Mouse (Mus musculus) right cerebral cortex, postnatal 14 days (tissue): ENCODE measurements at regions not wholly inside any gene's neighbourhood (a gene's known extent, or its start where the extent isn't known, plus 50 kb on each side); places are given as distances from the start of the nearest gene placed in this dataset.
A peak's percentile ranks its signal among the peaks of the same experiment; 100 is the strongest.

Experiments used
- DNase-seq: peaks from one replicate; pipeline ENCODE4 v3.0.0; 2022

DNA sequence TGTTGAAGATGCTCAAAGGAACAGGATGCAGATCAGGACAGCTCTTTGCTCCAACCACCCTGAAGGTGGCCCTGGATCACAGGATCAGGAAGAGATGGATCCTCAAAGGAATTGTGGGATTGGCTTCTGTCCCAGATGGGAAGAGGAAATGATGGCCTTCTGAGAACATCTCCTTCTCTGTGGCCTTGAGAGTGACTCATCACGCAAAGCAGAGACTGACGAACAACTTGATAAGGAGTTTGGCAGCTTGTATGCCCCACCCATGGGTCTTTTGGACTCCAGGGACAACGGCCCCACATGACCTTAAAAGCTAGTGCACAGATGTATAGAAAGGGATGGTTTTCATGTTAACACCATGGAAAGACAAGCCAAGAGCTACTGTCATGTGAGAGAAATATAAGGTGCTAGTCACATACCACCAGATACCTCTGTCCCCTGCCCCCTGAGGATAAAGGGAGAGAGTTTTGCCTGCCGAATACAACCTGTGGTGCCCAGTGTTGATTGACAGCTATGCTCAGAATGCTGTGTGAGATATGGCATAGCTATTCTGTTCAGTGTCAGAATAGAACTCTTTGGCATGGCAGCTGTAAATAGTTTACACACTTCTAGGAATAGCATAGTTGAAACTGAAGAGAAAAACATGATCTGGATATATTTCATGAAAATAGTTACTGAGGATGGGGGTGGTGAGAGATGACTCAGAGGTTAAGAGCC lies 109.2 kb upstream of the S1pr3 start:
- no peak for DNase-seq

DNA sequence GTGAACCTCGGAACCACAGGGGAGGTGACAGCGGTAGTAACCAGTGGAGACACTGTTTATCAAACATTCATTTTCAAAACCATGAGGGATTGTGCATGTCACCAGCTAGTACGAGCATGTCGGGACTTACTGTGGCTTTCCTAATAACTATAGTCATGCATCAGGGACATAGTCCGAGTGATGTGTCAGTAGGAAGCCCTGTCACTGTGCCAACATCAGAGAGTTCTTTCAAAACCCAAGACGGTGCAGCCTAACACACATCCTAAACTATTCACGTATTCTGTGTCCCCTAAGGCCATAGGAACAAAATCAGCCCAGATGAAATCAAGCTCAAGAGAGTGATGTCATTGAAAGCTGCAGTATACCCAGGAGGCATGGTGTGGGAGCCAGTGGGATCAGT lies 107.0 kb upstream of the S1pr3 start:
- DNase-seq, result no peak

DNA sequence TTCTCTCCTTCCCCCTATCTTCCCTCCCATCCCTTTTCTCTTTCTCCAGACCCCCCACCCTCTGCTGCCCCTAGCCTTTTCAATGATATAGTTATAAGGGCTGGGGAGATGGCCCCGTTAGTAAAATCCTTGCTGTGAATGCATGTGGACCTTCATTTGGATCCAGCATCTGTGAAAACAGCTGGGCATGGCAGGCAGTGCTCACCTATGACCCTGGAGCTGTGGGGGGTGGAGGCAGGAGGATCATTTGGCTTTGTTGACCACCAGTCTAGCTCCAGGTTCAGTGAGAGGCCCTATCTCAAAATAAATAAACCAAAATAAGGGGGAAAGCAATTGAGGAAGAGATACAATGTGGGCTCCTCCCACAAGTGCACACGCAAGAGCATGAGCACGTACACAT lies 105.3 kb upstream of the S1pr3 start:
- DNase-seq, result no peak

DNA sequence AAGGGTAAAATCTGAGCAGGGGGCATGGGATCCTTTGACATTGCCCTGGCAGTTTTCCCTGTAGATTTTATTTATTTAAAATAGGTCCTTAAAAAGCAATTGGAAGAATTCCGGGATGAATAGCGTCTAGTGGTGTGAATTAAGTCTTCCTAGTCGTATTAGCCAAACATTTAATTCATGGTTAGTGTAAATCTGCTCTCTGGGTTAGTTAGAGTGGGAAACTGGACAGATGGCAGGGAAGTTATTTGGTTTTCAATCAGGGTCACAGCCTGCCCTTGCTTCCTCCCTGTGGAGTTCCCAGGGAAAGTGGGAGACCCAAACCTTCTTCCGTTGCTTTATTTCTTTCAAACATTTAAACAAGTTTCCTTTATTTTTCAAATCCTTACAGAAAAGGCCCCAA lies 103.8 kb upstream of the S1pr3 start:
- no peak for DNase-seq

DNA sequence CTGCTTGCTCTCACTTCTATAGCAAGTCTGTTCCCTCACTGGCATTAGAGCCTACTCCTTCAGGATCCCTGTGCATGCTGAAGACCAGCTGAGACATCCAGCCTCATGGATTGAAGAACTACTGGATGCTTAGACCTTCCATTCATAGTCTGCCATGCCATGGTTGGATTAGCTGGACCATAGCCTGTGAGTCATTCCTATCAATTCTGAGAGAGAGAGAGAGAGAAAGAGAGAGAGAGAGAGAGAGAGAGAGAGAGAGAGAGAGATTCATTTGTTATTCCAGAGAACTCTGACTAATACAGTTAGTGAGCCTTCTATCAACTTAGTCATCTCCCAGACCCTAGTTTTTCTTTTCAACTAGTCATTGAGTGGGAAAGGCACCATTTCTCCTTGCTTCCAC lies 99.0 kb upstream of the S1pr3 start:
- no peak for DNase-seq

DNA sequence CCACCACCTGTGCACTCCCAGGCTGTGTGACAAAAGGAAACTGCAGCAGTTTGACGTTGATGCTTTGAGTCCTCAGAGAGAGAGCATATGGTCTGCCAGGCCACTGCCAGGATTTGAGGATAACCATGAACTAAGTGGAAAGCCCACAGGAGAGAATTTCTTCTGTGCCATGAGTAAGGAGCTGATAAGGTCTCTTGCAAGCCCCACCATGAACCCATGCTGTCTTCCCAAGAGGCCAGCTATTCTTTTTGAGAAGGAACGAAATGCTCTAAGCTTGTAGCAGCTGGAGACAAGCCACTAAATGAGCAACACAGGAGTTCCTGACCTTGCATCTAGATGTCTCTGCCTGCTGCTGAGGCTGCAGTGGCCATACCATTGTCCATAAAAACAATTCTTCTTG lies 98.4 kb upstream of the S1pr3 start:
- no peak for DNase-seq

DNA sequence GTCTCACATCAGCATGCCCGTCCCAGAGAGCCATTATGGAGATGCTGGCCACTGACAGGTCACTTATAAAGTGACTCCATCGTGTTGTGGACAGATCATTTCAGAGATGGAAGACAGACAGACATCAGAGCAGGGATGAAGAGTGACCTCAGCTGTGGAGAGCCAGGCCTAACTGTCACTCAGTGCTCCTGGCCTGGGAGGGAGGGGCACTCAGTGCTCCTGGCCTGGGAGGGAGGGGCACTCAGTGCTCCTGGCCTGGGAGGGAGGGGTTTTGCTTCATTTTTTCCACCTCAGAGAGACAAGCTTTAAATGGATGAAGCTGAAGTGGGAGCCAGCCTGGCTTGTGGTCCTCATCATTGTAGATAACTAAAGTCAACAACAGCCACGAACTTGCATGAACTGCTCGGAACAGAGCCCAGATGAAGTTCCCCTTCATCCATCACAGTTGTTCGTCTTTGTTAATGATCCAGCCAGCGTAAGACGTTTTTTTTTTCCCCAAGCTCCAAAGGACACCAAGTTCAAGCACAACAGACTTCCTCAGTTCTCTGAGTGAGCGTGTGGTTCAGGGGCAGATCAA lies 96.7 kb upstream of the S1pr3 start:
- no peak for DNase-seq

DNA sequence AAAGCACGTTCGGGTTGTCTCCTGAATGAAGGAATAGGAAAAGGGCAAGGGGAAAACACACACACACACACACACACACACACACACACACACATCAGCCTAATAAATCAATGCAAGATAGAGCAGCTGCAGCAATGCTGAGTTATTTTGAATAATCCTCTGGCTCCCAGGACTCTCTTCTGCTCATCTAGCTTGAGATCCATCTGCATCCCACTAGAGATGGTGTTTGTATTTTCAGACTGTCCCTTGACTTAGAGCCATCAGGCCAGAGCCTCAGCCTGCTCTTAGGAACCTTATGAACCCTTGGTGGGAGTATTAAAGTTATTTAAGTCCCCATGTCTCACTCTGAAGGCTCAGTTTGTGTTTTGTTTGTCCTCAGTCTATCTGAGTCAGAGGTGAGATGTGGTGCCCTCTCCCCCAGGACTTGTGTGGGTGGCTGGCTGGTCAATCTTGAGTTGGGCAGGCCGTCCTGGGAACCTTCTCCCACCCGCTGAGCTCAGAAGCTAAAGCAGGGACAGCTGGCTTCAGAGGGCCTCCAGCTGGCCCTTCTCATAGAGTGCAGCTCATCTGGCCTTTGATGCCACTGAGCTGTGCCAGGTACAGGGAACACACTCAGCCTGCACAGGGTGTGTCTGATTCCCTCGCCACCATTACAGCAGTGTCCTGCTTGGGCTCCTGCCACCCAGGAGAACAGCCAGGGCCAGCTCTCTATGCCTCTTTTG lies 95.1 kb upstream of the S1pr3 start:
- DNase-seq, result no peak

DNA sequence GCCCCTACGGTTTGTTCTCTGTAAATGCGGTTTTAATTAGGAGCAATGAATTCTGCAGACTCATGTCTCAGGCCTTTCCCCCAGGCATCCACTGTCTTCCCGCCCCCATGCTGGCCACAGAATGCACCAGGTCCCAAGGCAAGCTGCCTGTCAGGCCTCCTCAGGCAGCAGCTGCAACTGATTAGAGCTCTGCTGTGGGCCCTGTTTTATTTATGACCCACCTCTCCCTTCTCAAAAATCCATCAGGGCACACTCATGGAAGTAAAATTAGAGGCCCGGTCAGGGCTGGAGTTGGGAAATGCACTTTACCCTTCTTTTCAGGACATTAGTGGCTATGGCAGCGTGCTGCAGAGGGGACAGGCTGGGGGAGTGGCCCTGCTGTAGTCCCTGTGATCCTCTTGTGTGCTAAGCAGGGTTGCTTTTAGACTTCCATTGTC lies 93.9 kb upstream of the S1pr3 start:
- no peak for DNase-seq

DNA sequence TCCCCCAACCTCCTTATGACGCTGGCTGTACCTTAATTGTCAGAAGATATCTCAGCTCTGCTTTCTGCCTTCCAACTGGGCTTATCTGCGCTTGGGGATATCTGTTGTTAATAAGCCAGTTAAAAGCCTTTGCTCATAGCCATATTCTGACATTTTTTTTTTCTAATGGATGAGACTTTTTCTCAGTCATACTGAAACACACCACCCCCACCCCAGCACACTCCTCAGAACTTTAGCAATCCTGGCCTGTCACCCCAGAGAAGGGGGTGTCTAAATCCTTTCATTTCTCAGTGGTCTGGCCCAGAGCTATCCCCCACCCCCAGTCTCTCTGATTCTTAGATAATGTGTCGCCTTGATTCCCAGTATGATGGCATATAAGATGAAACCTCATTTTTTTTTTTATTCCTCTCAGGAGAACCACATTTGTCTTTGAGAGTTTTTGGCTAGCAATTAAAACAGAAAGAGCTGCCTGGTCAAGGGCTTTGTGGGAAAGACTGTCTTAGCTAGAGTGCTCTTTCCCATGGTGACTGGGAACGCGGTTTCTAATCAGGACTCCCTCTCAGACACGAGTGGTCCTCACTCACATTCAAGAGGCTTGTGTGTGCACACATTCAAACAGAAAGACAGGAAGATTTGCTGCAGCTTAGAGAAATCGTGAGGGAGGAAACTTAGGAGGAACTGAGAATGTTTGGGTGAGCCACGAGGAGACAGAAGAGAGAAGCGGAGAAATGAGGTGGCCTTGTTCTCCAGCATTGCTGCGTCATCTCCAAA lies 93.2 kb upstream of the S1pr3 start:
- DNase-seq, result no peak

DNA sequence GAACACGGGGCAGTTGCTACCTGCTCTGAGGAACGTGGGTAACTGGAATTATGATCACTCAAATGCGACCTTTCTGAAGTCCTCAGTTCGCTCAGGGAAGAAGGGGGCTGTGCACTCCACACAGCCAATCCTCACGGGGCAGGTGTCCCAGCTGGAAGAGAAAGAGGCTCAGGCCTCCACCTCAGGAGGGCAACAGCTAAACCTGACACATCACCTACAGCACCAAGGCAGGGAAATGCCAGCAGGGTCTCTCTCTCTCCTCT lies 92.7 kb upstream of the S1pr3 start:
- DNase-seq, result no peak

DNA sequence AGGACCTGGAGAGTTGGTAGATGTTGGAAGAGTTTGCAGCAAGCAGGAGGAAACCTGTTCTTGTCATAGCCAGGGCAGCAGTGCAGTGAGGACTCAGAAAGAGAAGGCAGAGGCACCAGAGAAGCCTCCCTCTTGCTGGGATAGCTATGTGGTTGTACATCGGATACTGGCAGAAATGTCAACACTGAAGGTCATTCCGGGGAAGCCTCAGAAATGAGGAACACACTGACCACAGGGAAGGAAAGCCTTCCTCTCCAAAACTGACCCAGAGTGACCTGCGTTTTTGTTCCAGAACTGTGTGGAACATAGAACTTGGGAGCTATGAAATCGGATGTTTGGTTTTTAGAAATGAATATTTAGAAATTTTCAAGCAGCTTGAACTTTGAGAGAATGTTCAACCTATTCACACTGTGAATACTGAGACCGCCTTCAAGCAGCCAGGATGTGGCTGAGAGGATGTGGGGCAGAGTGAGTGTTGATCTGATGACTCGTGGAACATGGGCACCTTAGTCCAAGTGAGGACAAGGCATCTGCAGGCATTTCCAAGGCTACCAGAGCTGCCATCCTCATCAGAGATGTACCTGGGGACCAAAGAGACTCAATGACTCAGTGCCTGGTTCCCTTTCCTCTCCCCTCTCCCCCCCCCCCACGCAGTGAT lies 85.3 kb upstream of the S1pr3 start:
- no peak for DNase-seq

DNA sequence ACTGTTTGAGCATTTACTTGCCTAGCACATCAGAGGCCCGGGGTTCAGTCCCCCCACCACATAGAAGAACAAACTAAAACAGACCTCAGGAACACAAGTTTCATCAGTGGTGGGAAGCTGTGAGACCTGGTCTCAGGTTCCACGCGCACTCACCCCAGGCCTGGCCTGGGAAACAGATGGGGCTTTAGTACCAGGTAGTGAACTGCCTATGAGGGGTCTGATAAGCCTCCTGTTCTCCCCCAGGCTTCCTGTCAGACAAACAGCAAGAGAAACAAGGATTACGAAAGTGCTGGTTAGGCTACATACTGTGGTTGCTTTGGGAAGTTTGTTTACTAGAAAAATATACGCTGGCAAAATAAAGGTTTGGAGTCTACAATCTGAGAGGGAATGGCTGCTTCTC lies 83.7 kb upstream of the S1pr3 start:
- no peak for DNase-seq

DNA sequence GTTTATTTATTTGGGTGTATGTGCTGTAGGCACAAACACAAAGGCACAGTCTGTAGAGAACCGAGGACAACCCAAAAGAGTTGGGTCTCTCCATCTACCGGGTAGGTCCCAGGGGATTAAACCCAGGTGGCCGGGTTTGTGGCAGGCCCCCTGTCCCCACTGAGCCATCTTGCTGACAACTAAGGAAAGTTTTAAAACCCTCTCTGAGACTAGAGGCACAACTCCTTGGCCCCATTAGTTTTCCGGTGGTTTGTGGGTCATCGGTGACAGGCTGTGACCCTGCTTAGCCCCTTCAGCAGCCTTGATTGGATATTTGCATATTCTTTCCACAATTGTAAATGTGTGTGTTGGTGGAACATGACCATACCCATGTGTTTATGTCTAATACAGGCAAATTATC lies 83.1 kb upstream of the S1pr3 start:
- DNase-seq, result no peak

DNA sequence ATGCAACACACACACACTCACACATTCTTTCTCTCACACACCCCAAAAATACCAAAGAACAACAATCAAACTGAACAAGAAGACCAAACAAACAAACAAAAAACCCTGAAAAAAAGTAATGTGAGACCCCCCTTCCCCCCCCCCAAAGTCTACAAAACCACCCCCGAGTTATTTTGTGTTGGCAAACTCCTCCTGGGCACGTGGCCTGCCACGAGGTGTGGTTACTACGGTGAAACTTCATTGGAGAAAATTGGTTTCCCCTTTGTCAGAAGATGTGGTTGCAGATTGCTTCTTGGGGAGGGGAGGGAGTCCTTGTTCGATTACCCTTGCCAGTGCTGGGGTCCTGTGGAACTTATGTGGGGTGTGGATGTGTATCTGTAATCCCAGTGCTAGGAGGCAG lies 82.3 kb upstream of the S1pr3 start:
- no peak for DNase-seq

DNA sequence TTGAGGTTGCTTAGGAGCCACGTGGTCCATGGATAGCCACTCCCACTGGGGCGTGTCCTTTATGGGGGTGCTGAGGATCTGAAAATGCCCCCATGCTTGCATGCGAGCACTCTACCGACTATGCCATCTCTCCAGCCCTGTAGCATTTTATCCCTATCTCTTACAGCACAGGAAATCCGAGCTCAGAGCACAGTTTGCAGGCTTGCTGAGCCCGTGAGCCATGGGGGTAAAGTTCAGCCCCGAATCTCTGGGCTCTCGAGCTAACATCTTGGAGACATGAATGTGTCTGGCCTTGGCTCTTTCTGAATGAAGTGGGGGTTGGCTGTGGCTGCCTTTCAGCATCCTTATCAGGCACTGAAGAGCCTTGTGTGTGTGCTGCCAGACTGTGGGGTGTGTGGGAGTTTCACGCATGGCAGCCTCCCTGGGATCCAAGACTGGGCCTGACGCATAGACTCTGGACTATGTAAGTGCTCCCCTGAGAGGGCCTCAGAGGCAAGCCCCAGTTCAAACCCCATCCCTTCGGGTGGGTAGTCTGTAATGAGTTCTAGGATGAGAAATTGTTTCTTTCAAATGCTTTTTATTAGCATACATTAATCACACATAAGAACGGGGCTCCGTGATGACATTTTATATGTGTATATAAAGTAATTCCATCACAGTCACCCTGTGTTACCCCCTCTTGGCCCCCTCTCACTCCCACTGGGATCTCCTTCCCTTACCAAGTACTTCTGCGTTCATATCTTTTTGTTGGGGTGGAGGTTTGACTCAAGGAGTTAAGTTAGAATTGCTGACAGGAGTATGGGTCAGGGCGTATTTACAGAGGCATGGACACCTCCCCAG lies 80.1 kb upstream of the S1pr3 start:
- peak; percentile 20 for DNase-seq

DNA sequence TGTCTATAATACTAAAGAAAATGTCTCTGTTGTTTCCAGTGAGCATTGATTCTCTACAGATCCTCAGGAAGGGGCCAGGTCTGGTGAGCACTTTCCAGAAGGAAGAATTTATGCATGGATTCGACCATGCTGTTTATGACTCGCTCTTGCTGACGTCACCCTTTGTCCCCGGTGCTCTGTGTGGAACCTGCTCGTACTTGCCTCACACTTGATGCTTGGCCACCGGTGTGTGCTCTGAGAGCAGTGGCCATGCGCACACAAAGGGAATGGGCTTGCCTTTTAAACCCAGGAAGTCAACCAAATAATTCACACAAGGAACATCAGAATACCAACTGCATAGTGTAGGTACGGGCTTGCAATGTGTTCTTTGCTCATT lies 79.5 kb upstream of the S1pr3 start:
- no peak for DNase-seq

DNA sequence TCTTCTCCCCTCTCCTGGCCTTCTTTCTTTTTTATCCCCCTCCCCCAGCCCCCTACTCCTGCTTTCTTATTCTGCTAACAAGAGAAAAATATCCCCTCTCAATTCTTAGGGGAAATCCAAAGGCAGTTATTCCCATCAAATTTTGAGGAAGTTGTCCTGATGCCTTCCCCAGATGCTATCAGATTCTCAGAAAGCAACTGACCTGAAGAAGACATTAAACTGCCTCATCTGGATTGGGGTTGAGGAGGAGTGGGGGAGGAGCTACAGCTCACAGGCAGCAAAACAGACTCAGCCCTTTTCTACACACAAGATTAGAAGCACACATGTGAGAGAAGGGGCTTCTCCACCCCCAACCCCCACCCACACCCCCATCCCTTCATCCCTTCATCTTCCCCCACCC lies 78.7 kb upstream of the S1pr3 start:
- DNase-seq, result no peak

DNA sequence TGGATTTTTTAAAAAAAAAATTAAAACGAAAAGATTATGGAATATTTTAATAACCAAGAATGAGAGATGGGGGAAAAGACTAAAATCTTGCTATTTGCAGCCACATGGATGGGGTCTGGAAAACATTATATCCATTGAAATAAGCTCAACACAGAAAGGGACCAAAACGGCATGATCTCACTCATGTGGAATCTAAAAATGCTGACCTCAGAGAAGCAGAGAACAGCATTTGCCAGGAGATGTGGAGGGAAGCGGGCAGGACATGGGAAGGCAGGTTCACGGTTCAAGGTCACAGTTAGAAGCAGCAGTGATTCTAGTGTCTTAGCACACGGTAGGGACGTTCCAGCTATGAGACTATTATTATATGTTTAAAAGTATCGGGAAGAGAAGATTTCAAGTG lies 76.2 kb upstream of the S1pr3 start:
- no peak for DNase-seq

DNA sequence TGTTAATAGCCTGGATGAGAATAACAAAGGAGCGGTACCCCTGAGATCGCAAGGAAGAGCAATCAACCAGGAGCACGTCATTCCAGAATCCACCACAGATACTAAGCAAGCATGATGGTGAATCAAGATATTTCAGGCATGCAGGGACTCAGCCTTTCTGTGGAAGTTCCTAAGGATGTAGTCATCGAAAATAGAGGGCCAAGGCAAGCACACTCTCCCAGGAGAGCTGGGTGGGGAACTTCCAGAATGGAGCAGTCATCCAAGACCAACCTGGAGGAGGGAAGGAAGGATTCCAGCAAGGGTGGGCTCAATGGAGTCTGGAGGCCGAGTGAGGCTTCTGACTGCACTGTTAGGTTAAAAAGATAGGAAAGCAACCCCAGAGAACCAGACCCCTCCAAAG lies 75.0 kb upstream of the S1pr3 start:
- DNase-seq, result no peak

DNA sequence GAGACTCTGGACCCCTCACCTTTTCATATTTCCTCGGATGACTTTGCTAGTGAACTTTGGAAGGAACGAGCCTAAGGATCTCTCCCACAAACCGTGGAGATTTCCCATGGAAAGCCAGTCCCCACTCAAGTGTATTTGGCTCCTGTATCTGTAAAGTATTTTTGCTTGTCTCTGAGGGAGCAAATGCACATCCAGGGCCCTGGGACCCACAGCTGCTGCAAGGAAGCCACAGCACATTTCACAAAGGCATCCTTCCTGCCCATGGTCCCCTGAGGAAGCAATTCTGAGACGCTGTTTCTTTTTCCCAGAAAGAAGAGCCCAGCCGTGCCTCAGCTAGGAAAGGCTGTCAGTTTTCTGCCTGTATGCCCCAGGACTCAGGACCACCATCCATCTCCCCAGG lies 71.7 kb upstream of the S1pr3 start:
- no peak for DNase-seq

DNA sequence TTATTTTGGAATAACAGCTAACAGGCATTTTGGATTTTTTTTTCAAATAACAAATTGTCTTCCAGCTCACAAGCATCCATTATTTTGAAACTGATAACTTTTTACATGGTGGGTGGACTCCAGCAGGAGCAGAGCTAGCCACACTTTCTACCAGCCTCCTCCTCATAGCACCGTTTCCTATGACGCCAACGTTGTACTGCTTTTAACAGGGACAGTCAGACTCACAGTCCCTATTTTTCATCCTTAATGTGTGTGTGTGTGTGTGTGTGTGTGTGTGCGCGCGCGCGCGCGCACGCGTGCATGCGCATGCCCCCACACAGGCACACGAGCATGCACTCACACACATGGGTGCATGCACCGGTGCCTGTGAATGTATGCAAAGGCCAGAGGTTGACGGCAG lies 70.5 kb upstream of the S1pr3 start:
- DNase-seq, result no peak

DNA sequence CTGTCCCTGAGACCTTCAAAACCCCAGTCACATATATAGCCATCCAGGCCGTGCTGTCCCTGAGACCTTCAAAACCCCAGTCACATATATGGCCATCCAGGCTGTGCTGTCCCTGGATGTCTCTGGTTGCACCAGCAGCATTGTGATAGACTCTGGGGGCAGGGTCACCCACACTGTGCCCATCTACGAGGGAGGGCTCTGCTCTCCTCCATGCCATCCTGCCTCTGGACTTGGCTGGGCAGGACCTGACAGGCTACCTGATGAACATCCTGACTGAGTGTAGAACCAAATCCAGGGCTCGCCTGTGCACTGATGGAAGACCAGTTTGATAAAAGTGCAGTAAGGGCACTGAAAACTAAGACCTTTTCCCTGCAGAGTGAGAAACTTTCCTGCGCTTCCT lies 63.1 kb upstream of the S1pr3 start:
- DNase-seq, result no peak
